Mouse (Mus musculus): ENCODE measurements around the gene Xpo6. TPM values are rescaled to one million over a fixed set of nuclear protein-coding genes. Genes with fewer than 3 reads are reported as not detected.

Xpo6 gene
- polyA plus RNA-seq, 1 experiment = 149 TPM

GRCm38 (mm10) chr7:126154731-126155130 lies 45.6 kb downstream of the Xpo6 start:
- H3K4me1 ChIP-seq (ENCODE audit: control insufficient read depth, insufficient read depth, low read length) = 0 out of 2 replicates have a peak, but pooled peaks cover 2% of the 10 kb centered on the region
- H3K4me3 ChIP-seq (ENCODE audit: insufficient read depth, low read length) = no peak overlapping the region
- H3K27ac ChIP-seq (ENCODE audit: insufficient read depth, low read length) = no peak overlapping the region
- TF ChIP-seq CTCF (IDR thresholded peaks at IDR 0.05; ENCODE audit: extremely low read depth, insufficient read depth, low read length) (no peak), POLR2A (IDR thresholded peaks at IDR 0.05; ENCODE audit: extremely low read depth, insufficient read depth, low read length) (no peak)

- Histone ChIP-seq H3K4me3 (ENCODE audit: insufficient read depth, low read length) (no peak overlapping the region), H3K27ac (ENCODE audit: insufficient read depth, low read length) (no peak overlapping the region), H3K4me1 (ENCODE audit: control insufficient read depth, insufficient read depth, low read length) (0 out of 2 replicates have a peak, but pooled peaks cover 2% of the 10 kb centered on the region)
- TF ChIP-seq CTCF (IDR thresholded peaks at IDR 0.05; ENCODE audit: extremely low read depth, insufficient read depth, low read length) (no peak), POLR2A (IDR thresholded peaks at IDR 0.05; ENCODE audit: extremely low read depth, insufficient read depth, low read length) (no peak)
Measured at GRCm38 (mm10) chr7:126152324-126152723, 48.0 kb downstream of the Xpo6 start.

- TF ChIP-seq POLR2A (IDR thresholded peaks at IDR 0.05; ENCODE audit: extremely low read depth, insufficient read depth, low read length) = no peak
- TF ChIP-seq CTCF (IDR thresholded peaks at IDR 0.05; ENCODE audit: extremely low read depth, insufficient read depth, low read length) = no peak
- Histone ChIP-seq H3K27ac (ENCODE audit: insufficient read depth, low read length) (no peak overlapping the region), H3K4me1 (ENCODE audit: control insufficient read depth, insufficient read depth, low read length) (no peaks in the 10 kb centered on the region), H3K4me3 (ENCODE audit: insufficient read depth, low read length) (no peak overlapping the region)
Measured at GRCm38 (mm10) chr7:126146156-126146555, 54.1 kb downstream of the Xpo6 start.

GRCm38 (mm10) chr7:126144364-126144763 lies 55.9 kb downstream of the Xpo6 start:
- TF ChIP-seq CTCF (IDR thresholded peaks at IDR 0.05; ENCODE audit: extremely low read depth, insufficient read depth, low read length) = no peak
- TF ChIP-seq POLR2A (IDR thresholded peaks at IDR 0.05; ENCODE audit: extremely low read depth, insufficient read depth, low read length) = no peak
- Histone ChIP-seq H3K4me3 (ENCODE audit: insufficient read depth, low read length) (no peak overlapping the region), H3K4me1 (ENCODE audit: control insufficient read depth, insufficient read depth, low read length) (no peaks in the 10 kb centered on the region), H3K27ac (ENCODE audit: insufficient read depth, low read length) (no peak overlapping the region)

- TF ChIP-seq POLR2A (IDR thresholded peaks at IDR 0.05; ENCODE audit: extremely low read depth, insufficient read depth, low read length) (no peak), CTCF (IDR thresholded peaks at IDR 0.05; ENCODE audit: extremely low read depth, insufficient read depth, low read length) (no peak)
- H3K4me3 ChIP-seq (ENCODE audit: insufficient read depth, low read length) = no peak overlapping the region
- no peaks in the 10 kb centered on the region for H3K4me1 ChIP-seq (ENCODE audit: control insufficient read depth, insufficient read depth, low read length)
- H3K27ac ChIP-seq (ENCODE audit: insufficient read depth, low read length) = no peak overlapping the region
Measured at GRCm38 (mm10) chr7:126137850-126138249, 62.5 kb downstream of the Xpo6 start.

GRCm38 (mm10) chr7:126135391-126135790 lies 64.9 kb downstream of the Xpo6 start:
- Histone ChIP-seq H3K4me1 (ENCODE audit: control insufficient read depth, insufficient read depth, low read length) (no peaks in the 10 kb centered on the region), H3K4me3 (ENCODE audit: insufficient read depth, low read length) (no peak overlapping the region), H3K27ac (ENCODE audit: insufficient read depth, low read length) (no peak overlapping the region)
- TF ChIP-seq CTCF (IDR thresholded peaks at IDR 0.05; ENCODE audit: extremely low read depth, insufficient read depth, low read length) = no peak
- no peak for TF ChIP-seq POLR2A (IDR thresholded peaks at IDR 0.05; ENCODE audit: extremely low read depth, insufficient read depth, low read length)

- TF ChIP-seq CTCF (IDR thresholded peaks at IDR 0.05; ENCODE audit: extremely low read depth, insufficient read depth, low read length) (no peak), POLR2A (IDR thresholded peaks at IDR 0.05; ENCODE audit: extremely low read depth, insufficient read depth, low read length) (no peak)
- no peak overlapping the region for H3K27ac ChIP-seq (ENCODE audit: insufficient read depth, low read length)
- no peaks in the 10 kb centered on the region for H3K4me1 ChIP-seq (ENCODE audit: control insufficient read depth, insufficient read depth, low read length)
- no peak overlapping the region for H3K4me3 ChIP-seq (ENCODE audit: insufficient read depth, low read length)
Measured at GRCm38 (mm10) chr7:126134634-126135321, 65.5 kb downstream of the Xpo6 start.

- Histone ChIP-seq H3K4me3 (ENCODE audit: insufficient read depth, low read length) (no peak overlapping the region), H3K4me1 (ENCODE audit: control insufficient read depth, insufficient read depth, low read length) (no peaks in the 10 kb centered on the region), H3K27ac (ENCODE audit: insufficient read depth, low read length) (no peak overlapping the region)
- TF ChIP-seq POLR2A (IDR thresholded peaks at IDR 0.05; ENCODE audit: extremely low read depth, insufficient read depth, low read length) (no peak), CTCF (IDR thresholded peaks at IDR 0.05; ENCODE audit: extremely low read depth, insufficient read depth, low read length) (no peak)
Measured at GRCm38 (mm10) chr7:126127673-126128072, 72.6 kb downstream of the Xpo6 start.

- no peak overlapping the region for H3K27ac ChIP-seq (ENCODE audit: insufficient read depth, low read length)
- no peak overlapping the region for H3K4me3 ChIP-seq (ENCODE audit: insufficient read depth, low read length)
- TF ChIP-seq POLR2A (IDR thresholded peaks at IDR 0.05; ENCODE audit: extremely low read depth, insufficient read depth, low read length) (no peak), CTCF (IDR thresholded peaks at IDR 0.05; ENCODE audit: extremely low read depth, insufficient read depth, low read length) (no peak)
- H3K4me1 ChIP-seq (ENCODE audit: control insufficient read depth, insufficient read depth, low read length) = no peaks in the 10 kb centered on the region
Measured at GRCm38 (mm10) chr7:126126502-126126901, 73.8 kb downstream of the Xpo6 start.

- Histone ChIP-seq H3K4me3 (ENCODE audit: insufficient read depth, low read length) (no peak overlapping the region), H3K4me1 (ENCODE audit: control insufficient read depth, insufficient read depth, low read length) (no peaks in the 10 kb centered on the region), H3K27ac (ENCODE audit: insufficient read depth, low read length) (no peak overlapping the region)
- TF ChIP-seq CTCF (IDR thresholded peaks at IDR 0.05; ENCODE audit: extremely low read depth, insufficient read depth, low read length) (no peak), POLR2A (IDR thresholded peaks at IDR 0.05; ENCODE audit: extremely low read depth, insufficient read depth, low read length) (no peak)
Measured at GRCm38 (mm10) chr7:126121533-126121932, 78.8 kb downstream of the Xpo6 start.
